Mouse (Mus musculus) kidney, postnatal 25 days (tissue): ENCODE data around the gene Il17rc.

Experiments used
- DNase-seq, 2 experiments: peaks; one replicate each; pipeline ENCODE4 v3.0.0; 2021; ENCODE audit warnings: mixed read lengths in 2 of 2

Gene Il17rc

GRCm38 (mm10) chr6:113471297-113471936 lies at the start of gene Il17rc:
Il17rc (plus strand) TSS chr6:113471427.
- DNase-seq: peak; percentile 75 to 92

- no peak for DNase-seq
These were observed 48.2 kb upstream of the Il17rc start for GRCm38 (mm10) chr6:113423000-113423399.

- peak in 1 of 2 experiments; percentile 36 for DNase-seq
These were observed 47.0 kb upstream of the Il17rc start for GRCm38 (mm10) chr6:113424187-113424586.

GRCm38 (mm10) chr6:113426696-113427095 lies 44.5 kb upstream of the Il17rc start:
- no peak for DNase-seq

GRCm38 (mm10) chr6:113427397-113427796 lies 43.8 kb upstream of the Il17rc start:
- DNase-seq: peak; percentile 52 to 65

- no peak for DNase-seq
These were observed 43.2 kb upstream of the Il17rc start for GRCm38 (mm10) chr6:113428006-113428405.

- DNase-seq: no peak
These were observed 41.3 kb upstream of the Il17rc start for GRCm38 (mm10) chr6:113429965-113430364.

- DNase-seq: no peak
These were observed 40.4 kb upstream of the Il17rc start for GRCm38 (mm10) chr6:113430846-113431245.

GRCm38 (mm10) chr6:113431801-113432200 lies 39.4 kb upstream of the Il17rc start:
- no peak for DNase-seq

GRCm38 (mm10) chr6:113433661-113434060 lies 37.6 kb upstream of the Il17rc start:
- DNase-seq: no peak

GRCm38 (mm10) chr6:113434691-113435090 lies 36.5 kb upstream of the Il17rc start:
- DNase-seq: no peak

- no peak for DNase-seq
These were observed 35.5 kb upstream of the Il17rc start, which contains the start of gene Cidec for GRCm38 (mm10) chr6:113435664-113436205. Cidec (minus strand) TSS chr6:113435760.

- DNase-seq: no peak
These were observed 34.1 kb upstream of the Il17rc start for GRCm38 (mm10) chr6:113437135-113437534.

- peak in 1 of 2 experiments; percentile 41 for DNase-seq
These were observed 32.4 kb upstream of the Il17rc start for GRCm38 (mm10) chr6:113438721-113439430.

GRCm38 (mm10) chr6:113440686-113441085 lies 30.5 kb upstream of the Il17rc start:
- DNase-seq: peak in 1 of 2 experiments; percentile 31

GRCm38 (mm10) chr6:113441147-113441680 lies 30.0 kb upstream of the Il17rc start:
- peak; percentile 83 to 91 for DNase-seq

GRCm38 (mm10) chr6:113442087-113442441 lies 29.2 kb upstream of the Il17rc start:
- DNase-seq: no peak

GRCm38 (mm10) chr6:113442442-113443090 lies 28.7 kb upstream of the Il17rc start, which contains the start of gene Jagn1:
Jagn1 (plus strand) TSS chr6:113442569.
- DNase-seq: peak; percentile 93 to 94

- no peak for DNase-seq
These were observed 28.1 kb upstream of the Il17rc start for GRCm38 (mm10) chr6:113443091-113443490.

- DNase-seq: no peak
These were observed 26.8 kb upstream of the Il17rc start for GRCm38 (mm10) chr6:113444207-113444965.

- no peak for DNase-seq
These were observed 23.6 kb upstream of the Il17rc start for GRCm38 (mm10) chr6:113447639-113448038.

- no peak for DNase-seq
These were observed 19.4 kb upstream of the Il17rc start for GRCm38 (mm10) chr6:113451839-113452238.
